Mouse (Mus musculus) intestine, embryonic 15.5 days (tissue): ENCODE results near the gene Olfr1368. TPM values are rescaled to one million over a fixed set of nuclear protein-coding genes. Genes with fewer than 3 reads are reported as not detected.

Experiments
- ATAC-seq: fragments of 200-750 bp; cut with Nextera tagmentation; 2 replicates; pipeline ENCODE4 v1.8.0; 2017; ENCODE audit warnings: moderate TSS enrichment, moderate library complexity
- H3K27ac ChIP-seq: fragments of 300-500 bp; sonication (generic); 2 replicates; pipeline ENCODE4 v1.5.1; 2015; ENCODE audit warnings: mild to moderate bottlenecking, inconsistent platforms
- H3K27me3 ChIP-seq: fragments of 300-500 bp; sonication (generic); replicated peaks from 2 replicates; pipeline ENCODE4 v1.6.1; 2015; ENCODE audit warnings: inconsistent platforms
- H3K36me3 ChIP-seq: fragments of 300-500 bp; sonication (generic); 2 replicates; pipeline ENCODE4 v1.6.1; 2015; ENCODE audit warnings: inconsistent platforms
- H3K4me1 ChIP-seq: fragments of 300-500 bp; sonication (generic); replicated peaks from 2 replicates; pipeline ENCODE4 v1.6.1; 2015; ENCODE audit warnings: inconsistent platforms
- H3K4me2 ChIP-seq: fragments of 300-500 bp; sonication (generic); replicated peaks from 2 replicates; pipeline ENCODE4 v1.6.1; 2015; ENCODE audit warnings: mild to moderate bottlenecking, inconsistent platforms
- H3K4me3 ChIP-seq: fragments of 300-500 bp; sonication (generic); replicated peaks from 2 replicates; pipeline ENCODE4 v1.5.1; 2015; ENCODE audit warnings: inconsistent platforms
- H3K9ac ChIP-seq: fragments of 300-500 bp; sonication (generic); 2 replicates; pipeline ENCODE4 v1.6.1; 2015; ENCODE audit warnings: inconsistent platforms
- H3K9me3 ChIP-seq: fragments of 300-500 bp; sonication (generic); 2 replicates; pipeline ENCODE4 v1.6.1; 2016; ENCODE audit warnings: inconsistent platforms
- WGBS: fragments of 180-500 bp; shearing (Covaris S2); methylation state at CpG from one replicate; pipeline ENCODE4 v1.1.7; 2015; 5-methylcytosine and 5-hydroxymethylcytosine counted together
- polyA plus RNA-seq: library from polyadenylated mRNA; unstranded; fragments of >200 nt; fragmentation: Nextera tagmentation; extraction: Ambion mirVana; gene quantifications from 2 replicates; pipeline ENCODE4 v1.2.1, GENCODE M21; 2015

The Olfr1368 gene
- polyA plus RNA-seq, 1 experiment from 2014 or later = not detected

DNA sequence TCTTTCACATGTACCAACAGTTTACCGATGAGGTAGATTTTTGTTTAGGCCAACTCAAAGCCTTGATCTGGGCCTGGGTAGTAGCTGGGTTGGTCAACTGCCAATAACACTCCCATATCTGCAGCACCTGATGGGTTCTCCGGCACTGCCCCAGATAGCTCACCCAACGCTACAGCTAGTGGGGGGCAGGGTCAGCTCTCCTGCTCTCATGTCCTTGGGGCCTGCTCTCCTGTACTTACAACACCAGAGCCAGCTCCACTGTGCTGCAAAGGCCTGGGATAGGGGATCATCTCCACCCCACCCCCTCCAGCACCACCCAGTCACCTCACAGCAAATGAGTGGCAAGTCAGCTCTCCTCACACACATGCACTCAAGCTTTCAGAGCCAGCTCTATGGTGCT is 35.9 kb downstream of the Olfr1368 start:
- no peak for ATAC-seq
- no peaks in the 10 kb centered on the region for H3K27me3 ChIP-seq
- H3K9me3 ChIP-seq = no peaks in the 10 kb centered on the region
- H3K27ac ChIP-seq = no peak overlapping the region
- no peak overlapping the region for H3K4me2 ChIP-seq
- no peak overlapping the region for H3K4me3 ChIP-seq
- H3K36me3 ChIP-seq = no peaks in the 10 kb centered on the region
- no peaks in the 10 kb centered on the region for H3K4me1 ChIP-seq
- no peak overlapping the region for H3K9ac ChIP-seq
- 85% methylated on average over 3 of the region's 3 CpGs for WGBS

Other genes with a start within 250 kb of the Olfr1368 start
- gene Olfr1370, start 70.9 kb downstream of the Olfr1368 start, polyA plus RNA-seq = not detected in 2 replicates
- 0.05 TPM in 1 of 2 replicates, not detected in the other for gene Olfr1369-ps1, start 34.4 kb downstream of the Olfr1368 start, polyA plus RNA-seq
- not detected in 2 replicates for gene Olfr263, start 16.2 kb downstream of the Olfr1368 start, polyA plus RNA-seq
- gene Trim27, start 33.6 kb upstream of the Olfr1368 start, polyA plus RNA-seq = 155 and 156 TPM in 2 replicates
- gene Gpx5, start 146.9 kb upstream of the Olfr1368 start, polyA plus RNA-seq = not detected in 2 replicates
- gene Gpx6, start 166.3 kb upstream of the Olfr1368 start, polyA plus RNA-seq = not detected in 2 replicates
- gene Olfr1367, start 201.0 kb upstream of the Olfr1368 start, polyA plus RNA-seq = not detected in 2 replicates
- gene Zscan12, start 217.0 kb upstream of the Olfr1368 start, polyA plus RNA-seq = 8.6 and 8.7 TPM in 2 replicates